Mouse (Mus musculus) kidney, postnatal 25 days (tissue): Measurements from ENCODE around the gene Dcaf12l2.

Experiments used
- DNase-seq, 2 experiments: peaks; one replicate each; pipeline ENCODE4 v3.0.0; 2021; ENCODE audit warnings: mixed read lengths in 2 of 2

Gene Dcaf12l2

GRCm38 (mm10) chrX:44367646-44368521, at the start of gene Dcaf12l2:
Gene Dcaf12l2 (minus strand): TSS chrX:44368342.
- peak in 1 of 2 experiments; percentile 31 for DNase-seq

GRCm38 (mm10) chrX:44367280-44367645, 879 bp downstream of the Dcaf12l2 start:
- DNase-seq: peak in 1 of 2 experiments; percentile 22
